Mouse (Mus musculus): Measurements from ENCODE around the gene Gm17693. TPM values are rescaled to one million over a fixed set of nuclear protein-coding genes. Genes with fewer than 3 reads are reported as not detected.
"Not testable (repeated sequence)": the region's sequence is repeated elsewhere in the genome, so short reads cannot be mapped to it uniquely, and the experiment has no call there.

Gene Gm17693
- not detected in 2 replicates for polyA plus RNA-seq (2012; rRNA removed)

DNA sequence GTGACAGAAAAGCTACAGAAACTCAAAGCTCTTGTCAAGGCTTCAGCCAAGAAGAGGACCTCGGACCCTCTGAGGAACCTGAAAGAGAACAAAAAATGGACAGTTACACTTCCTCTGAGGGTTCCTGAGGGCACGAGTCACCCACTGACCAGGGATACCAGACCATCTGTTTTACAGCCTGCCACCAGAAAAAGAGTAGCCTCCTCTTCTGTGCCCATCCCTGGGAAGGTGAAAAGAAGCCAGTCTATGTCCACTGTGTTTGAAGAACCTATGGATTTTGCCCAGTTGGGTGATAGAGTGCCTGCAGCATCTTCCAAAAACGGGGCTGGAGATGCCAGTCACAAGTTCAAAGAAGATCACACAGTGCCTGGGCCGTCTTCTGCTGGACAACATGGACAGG, at the start of gene Gm17693:
Gm17693 (plus strand) TSS at position 301 of the 400 bp plus-strand sequence.
- DNase-seq (ENCODE audit: low read depth) = not testable (repeated sequence)

Data from brain, embryonic 14.5 days (tissue).